Mouse (Mus musculus) thymus, adult 2 months (tissue): ENCODE measurements around the gene Serinc5.

Experiments
- CTCF ChIP-seq: fragments of 200-500 bp; IDR thresholded peaks from 2 replicates; pipeline ENCODE4 v1.5.1; 2012; ENCODE audit warnings: mild to moderate bottlenecking, control low read depth, low read length, moderate library complexity, borderline replicate concordance; ENCODE audit not compliant: control insufficient read depth, poor library complexity, insufficient read depth; ENCODE audit errors: extremely low read depth
- POLR2A ChIP-seq: fragments of 200-500 bp; IDR thresholded peaks from 2 replicates; pipeline ENCODE4 v1.6.1; 2012; ENCODE audit warnings: mild to moderate bottlenecking, low read length, control low read depth, moderate library complexity; ENCODE audit not compliant: control insufficient read depth, poor library complexity, insufficient read depth; ENCODE audit errors: extremely low read depth

DNA sequence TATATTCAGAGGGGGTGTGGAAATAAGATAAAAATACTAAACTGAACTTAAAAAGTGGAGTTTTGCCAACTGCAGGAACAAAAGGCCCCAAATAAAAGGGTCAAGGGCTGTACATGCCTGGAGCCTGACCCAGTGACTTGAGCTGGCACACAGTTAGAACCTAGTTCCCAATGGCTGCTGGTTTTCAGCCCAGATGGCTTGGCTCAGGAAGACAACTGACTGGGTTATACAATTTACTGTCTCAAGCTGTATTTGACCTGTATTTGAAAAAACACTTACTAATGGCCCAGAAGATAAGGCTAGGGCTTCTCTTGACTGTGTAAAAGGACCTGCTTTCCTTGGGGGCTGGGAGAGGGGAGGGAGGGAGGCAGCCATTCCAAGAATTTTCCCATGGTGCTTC, 21.6 kb upstream of the Serinc5 start:
- TF ChIP-seq CTCF (no peak), POLR2A (no peak)
